Mouse (Mus musculus): ENCODE results near the gene Tagln2. TPM values are rescaled to one million over a fixed set of nuclear protein-coding genes. Genes with fewer than 3 reads are reported as not detected.

Gene Tagln2
- polyA plus RNA-seq, 1 experiment from 2014 or later: 46.6 TPM

DNA sequence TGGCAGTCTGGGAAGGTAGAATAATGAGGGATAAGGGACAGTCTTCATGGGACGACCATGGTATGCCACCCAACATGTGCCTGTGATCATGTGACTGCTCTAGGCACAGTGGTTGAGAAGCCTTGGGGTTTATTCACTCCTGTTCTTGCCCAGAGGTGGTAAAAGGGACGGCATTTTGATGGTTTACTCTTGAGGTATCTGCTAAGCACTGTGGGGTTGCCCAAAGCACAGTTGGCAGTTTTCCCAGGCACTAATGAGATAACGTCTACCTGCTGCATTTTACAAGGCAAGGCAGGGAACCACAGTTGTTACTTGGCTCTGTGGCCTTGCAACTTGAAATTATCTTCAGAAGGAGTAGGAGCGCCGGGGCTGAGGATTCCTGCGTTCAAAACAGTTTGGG is 40.0 kb downstream of the Tagln2 start:
- Histone ChIP-seq H3K27ac (replicated peaks) (no peak overlapping the region), H3K4me2 (replicated peaks) (no peak overlapping the region), H3K9me3 (no peaks in the 10 kb centered on the region), H3K4me1 (peaks cover 10% of the 10 kb centered on the region; the same call in 1 of the 2 replicates), H3K4me3 (no peak overlapping the region), H3K9ac (replicated peaks) (no peak overlapping the region), H3K36me3 (no peaks in the 10 kb centered on the region), H3K27me3 (no peaks in the 10 kb centered on the region)
- 32% methylated on average over 6 of the region's 6 CpGs for WGBS
- ATAC-seq (replicated peaks): peak; percentile 18

DNA sequence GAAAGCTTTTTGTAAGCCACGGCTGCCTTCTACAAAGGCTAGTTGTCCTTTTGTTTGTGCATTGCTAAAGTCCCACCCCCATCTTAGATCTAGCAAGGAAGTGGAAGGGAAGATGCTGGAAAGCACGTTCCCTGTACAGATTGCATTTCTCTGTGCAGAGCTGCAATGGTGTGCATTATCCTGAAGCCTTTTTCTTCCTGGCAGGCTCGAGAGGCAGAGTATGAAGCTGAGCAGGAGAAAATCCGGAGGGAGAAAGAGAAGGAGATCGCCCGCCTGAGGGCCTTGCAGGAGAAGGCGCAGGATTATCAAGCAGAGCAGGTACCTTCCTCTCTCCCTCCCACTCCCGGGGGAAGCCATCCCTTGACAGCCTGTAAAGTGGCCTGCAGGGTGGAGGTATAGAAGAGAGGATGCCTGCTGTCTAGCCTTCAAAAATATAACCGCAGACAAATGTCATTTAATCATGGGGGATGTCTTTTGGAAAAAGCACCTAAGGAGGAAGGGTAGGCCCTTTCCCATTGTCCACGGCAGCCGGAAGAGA is 40.5 kb downstream of the Tagln2 start:
- no peak overlapping the region for H3K4me3 ChIP-seq
- H3K27me3 ChIP-seq: no peaks in the 10 kb centered on the region
- ATAC-seq (replicated peaks): peak; percentile 55; the same call in 1 of the 2 replicates
- H3K4me1 ChIP-seq: peaks cover 10% of the 10 kb centered on the region; the same call in 1 of the 2 replicates
- no peak overlapping the region for H3K9ac ChIP-seq (replicated peaks)
- no peak overlapping the region for H3K4me2 ChIP-seq (replicated peaks)
- no peaks in the 10 kb centered on the region for H3K36me3 ChIP-seq
- 40% methylated on average over 11 of the region's 11 CpGs for WGBS
- H3K27ac ChIP-seq (replicated peaks): no peak overlapping the region
- H3K9me3 ChIP-seq: no peaks in the 10 kb centered on the region

DNA sequence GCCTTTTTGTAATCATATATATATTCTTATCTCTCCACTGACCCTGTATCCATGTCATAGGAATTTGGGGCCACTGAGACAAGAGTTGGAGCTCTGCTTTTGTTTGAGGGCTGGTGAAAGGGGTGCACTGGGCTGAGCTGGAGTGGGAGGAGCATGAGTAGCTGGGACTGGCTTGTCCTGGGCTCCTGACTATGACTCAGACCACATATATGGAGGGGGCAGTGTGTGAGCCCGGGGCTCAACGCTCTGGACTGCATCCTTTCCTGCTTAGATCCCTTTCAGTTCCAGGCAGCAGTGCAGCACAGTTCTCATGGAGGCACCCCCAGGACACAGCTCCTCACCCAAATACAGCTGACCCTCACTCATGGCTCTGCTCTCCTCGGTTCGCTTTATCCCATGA is 46.2 kb downstream of the Tagln2 start:
- Histone ChIP-seq H3K9me3 (no peaks in the 10 kb centered on the region), H3K9ac (replicated peaks) (no peak overlapping the region), H3K36me3 (no peaks in the 10 kb centered on the region), H3K27me3 (no peaks in the 10 kb centered on the region), H3K4me2 (replicated peaks) (no peak overlapping the region), H3K4me1 (peaks cover 19% of the 10 kb centered on the region), H3K4me3 (no peak overlapping the region), H3K27ac (replicated peaks) (no peak overlapping the region)
- 95% methylated on average over 4 of the region's 4 CpGs for WGBS
- ATAC-seq (replicated peaks): no peak

DNA sequence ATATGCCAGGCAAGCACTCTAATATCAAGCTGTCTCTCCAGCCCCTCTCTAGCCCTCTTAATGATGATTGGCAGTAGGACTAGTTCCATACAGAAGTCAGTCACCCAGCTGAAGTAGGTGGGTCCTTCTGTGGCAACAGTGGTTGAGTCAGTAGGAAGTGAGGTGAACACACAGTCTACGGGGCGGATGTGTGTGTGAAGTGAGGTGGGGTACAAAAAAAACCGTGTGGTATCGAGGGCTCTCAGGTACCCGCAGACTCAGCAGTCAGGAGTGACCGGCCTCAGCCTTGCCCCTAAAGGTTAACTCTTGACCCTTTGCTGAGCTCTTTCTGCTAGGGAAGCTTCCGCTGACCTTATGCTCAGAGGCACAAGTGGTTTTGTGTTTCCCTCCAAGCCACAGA is 48.7 kb downstream of the Tagln2 start:
- H3K27ac ChIP-seq (replicated peaks): no peak overlapping the region
- H3K4me1 ChIP-seq: peaks cover 21% of the 10 kb centered on the region
- no peaks in the 10 kb centered on the region for H3K36me3 ChIP-seq
- no peaks in the 10 kb centered on the region for H3K27me3 ChIP-seq
- WGBS: 69% methylated on average over 7 of the region's 7 CpGs
- H3K4me3 ChIP-seq: no peak overlapping the region
- no peaks in the 10 kb centered on the region for H3K9me3 ChIP-seq
- H3K9ac ChIP-seq (replicated peaks): no peak overlapping the region
- ATAC-seq (replicated peaks): no peak
- no peak overlapping the region for H3K4me2 ChIP-seq (replicated peaks)

DNA sequence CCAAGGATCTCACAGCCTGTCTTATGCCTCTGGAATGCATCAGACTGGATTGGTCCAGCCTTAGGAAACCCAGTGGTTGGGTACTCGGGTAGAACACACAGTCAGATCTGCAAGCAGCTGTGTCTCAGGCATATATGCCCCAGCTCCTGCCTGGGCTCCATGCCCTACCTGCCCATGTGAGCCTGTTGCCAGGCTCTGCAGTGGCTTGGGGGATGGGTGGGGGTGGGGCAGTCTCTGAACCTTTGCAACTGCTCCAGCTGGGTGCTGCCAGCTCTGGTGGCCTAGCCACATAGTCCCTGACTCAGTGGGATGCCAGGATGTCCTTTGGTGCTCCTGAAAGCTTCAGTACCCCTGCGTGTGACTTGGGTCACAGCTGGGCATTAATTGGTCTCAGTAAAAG is 49.5 kb downstream of the Tagln2 start:
- no peaks in the 10 kb centered on the region for H3K36me3 ChIP-seq
- no peak for ATAC-seq (replicated peaks)
- H3K27me3 ChIP-seq: no peaks in the 10 kb centered on the region
- peaks cover 21% of the 10 kb centered on the region for H3K4me1 ChIP-seq
- 14% methylated on average over 2 of the region's 2 CpGs for WGBS
- peak overlapping the region; percentile 55; the same call in 1 of the 2 replicates for H3K4me2 ChIP-seq (replicated peaks)
- H3K27ac ChIP-seq (replicated peaks): no peak overlapping the region
- H3K9me3 ChIP-seq: no peaks in the 10 kb centered on the region
- H3K4me3 ChIP-seq: no peak overlapping the region
- H3K9ac ChIP-seq (replicated peaks): no peak overlapping the region

DNA sequence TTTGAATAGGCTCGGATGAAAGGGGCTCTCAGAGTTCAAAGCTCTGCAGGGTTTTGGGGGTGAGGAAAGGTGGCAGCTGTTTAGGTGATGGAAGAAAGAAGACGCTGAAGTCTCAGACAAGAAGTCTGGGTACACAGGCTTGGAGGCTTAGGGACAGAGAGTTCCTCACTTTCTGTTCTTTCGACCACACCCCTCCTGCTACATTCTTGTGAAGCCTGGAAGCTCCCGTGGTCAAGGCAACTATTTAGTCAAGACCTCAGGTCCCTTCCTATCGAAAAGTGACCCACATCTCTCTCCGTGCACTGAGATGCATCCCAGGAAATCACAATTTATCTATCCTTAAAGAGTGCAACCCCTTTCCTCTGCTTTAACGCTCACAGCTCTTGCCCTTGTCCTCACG is 49.9 kb downstream of the Tagln2 start:
- 3% methylated on average over 8 of the region's 8 CpGs for WGBS
- peak overlapping the region; percentile 47; the same call in 1 of the 2 replicates for H3K9ac ChIP-seq (replicated peaks)
- peak overlapping the region; percentile 55 for H3K4me2 ChIP-seq (replicated peaks)
- H3K36me3 ChIP-seq: no peaks in the 10 kb centered on the region
- H3K4me3 ChIP-seq: peak overlapping the region; percentile 44
- H3K4me1 ChIP-seq: peaks cover 21% of the 10 kb centered on the region
- no peaks in the 10 kb centered on the region for H3K9me3 ChIP-seq
- no peak overlapping the region for H3K27ac ChIP-seq (replicated peaks)
- H3K27me3 ChIP-seq: no peaks in the 10 kb centered on the region
- no peak for ATAC-seq (replicated peaks)

DNA sequence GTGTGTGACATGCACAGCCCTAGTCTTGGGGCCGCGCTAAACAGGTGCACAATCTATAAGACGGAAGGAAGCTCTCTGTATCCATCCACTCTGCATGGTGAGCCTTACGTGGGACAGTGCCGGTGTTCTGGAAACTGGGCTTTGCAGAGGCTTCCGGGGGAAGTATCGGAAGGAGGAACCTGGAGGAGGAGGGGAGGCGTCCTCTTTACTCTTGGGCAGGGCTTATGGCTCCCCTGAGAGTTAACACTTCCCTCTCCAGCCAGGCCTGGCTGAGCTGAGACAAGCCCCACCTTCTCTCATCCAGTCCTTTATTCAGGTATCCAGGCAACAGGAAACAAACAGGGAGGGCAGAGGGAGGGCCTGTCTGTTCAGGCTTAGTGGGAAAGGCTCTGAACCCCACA is 50.7 kb downstream of the Tagln2 start:
- WGBS: under 1% methylated on average over 8 of the region's 8 CpGs
- Histone ChIP-seq H3K4me1 (peaks cover 21% of the 10 kb centered on the region), H3K27ac (replicated peaks) (0 out of 2 replicates have a peak overlapping the region, but pooled peaks have one; percentile 1), H3K27me3 (no peaks in the 10 kb centered on the region), H3K4me3 (peak overlapping the region; percentile 44), H3K36me3 (no peaks in the 10 kb centered on the region), H3K9ac (replicated peaks) (peak overlapping the region; percentile 47), H3K4me2 (replicated peaks) (peak overlapping the region; percentile 55), H3K9me3 (no peaks in the 10 kb centered on the region)
- peak; percentile 90 for ATAC-seq (replicated peaks)

DNA sequence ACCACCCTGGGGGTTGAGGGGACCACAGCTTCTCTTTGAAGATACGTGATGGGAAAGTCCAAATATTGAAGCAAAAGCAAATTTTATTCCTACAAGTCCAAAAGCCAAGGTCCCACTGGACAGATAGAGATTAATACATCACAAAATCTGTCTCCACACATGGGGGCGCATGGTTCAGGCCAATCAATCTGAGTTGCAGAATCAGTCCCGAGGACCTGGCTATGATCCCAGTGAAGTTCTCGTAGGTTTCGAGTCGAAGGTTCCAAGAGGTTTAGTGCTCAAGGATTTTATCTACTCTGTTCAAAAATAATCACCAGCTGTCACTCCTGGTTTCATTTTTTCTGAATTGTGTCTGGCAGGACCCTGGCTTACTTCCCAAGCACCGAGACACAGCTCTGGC is 51.2 kb downstream of the Tagln2 start:
- 0 out of 2 replicates have a peak overlapping the region, but pooled peaks have one; percentile 1 for H3K27ac ChIP-seq (replicated peaks)
- WGBS: 32% methylated on average over 7 of the region's 7 CpGs

DNA sequence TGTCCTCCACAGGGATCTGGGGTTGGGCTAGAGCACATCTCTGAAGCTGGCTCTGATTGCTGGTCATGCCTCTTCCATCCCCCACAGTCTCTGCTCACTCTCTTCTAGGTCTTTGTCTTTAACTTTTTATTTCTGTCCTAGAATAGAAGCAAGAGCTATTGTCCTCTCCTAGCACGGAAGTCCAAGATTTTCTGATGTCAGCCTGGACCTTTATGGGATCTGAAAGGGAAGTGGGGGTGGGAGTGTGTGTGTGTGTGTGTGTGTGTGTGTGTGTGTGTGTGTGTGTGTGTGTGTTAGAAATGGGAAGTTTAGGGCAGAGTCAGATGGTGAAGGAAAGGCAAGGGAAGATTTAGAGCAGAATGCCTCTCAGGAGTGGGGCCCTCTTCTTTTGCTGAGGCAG is 52.8 kb downstream of the Tagln2 start:
- H3K36me3 ChIP-seq: no peaks in the 10 kb centered on the region
- peaks cover 21% of the 10 kb centered on the region for H3K4me1 ChIP-seq
- 35% methylated on average over 1 of the region's 1 CpGs for WGBS
- H3K9me3 ChIP-seq: no peaks in the 10 kb centered on the region
- ATAC-seq (replicated peaks): no peak
- no peak overlapping the region for H3K9ac ChIP-seq (replicated peaks)
- no peak overlapping the region for H3K27ac ChIP-seq (replicated peaks)
- no peaks in the 10 kb centered on the region for H3K27me3 ChIP-seq
- H3K4me2 ChIP-seq (replicated peaks): no peak overlapping the region
- H3K4me3 ChIP-seq: no peak overlapping the region

More for the DNA sequence above, 51.2 kb downstream of the Tagln2 start:
- Histone ChIP-seq H3K4me1 (peaks cover 21% of the 10 kb centered on the region), H3K27me3 (no peaks in the 10 kb centered on the region), H3K9me3 (no peaks in the 10 kb centered on the region), H3K4me3 (no peak overlapping the region), H3K4me2 (replicated peaks) (peak overlapping the region; percentile 55), H3K9ac (replicated peaks) (peak overlapping the region; percentile 47; the same call in 1 of the 2 replicates), H3K36me3 (no peaks in the 10 kb centered on the region)
- ATAC-seq (replicated peaks): no peak

DNA sequence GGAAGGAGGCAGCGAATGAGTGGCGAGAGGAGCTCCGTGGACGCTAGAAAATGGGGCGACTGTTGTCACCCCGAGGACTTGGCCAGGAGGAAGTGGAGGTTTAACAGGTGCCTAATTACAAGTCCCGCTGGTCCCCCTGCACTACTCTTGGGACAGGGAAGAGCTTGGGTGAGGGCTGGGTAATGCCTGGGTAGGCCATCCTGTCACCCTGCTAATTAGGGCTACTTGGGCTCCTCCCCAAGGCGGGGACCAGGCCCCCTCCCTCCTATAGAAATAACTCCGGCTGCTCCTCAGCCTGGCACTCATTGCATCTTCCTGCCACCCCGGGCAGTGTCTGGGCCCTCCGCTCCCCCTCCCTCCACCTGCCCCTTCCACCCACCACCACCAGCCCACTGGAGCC is 55.8 kb downstream of the Tagln2 start, which contains the start of gene Vsig8:
Gene Vsig8 (plus strand): TSS at position 301 of the 400 bp plus-strand sequence.
- Histone ChIP-seq H3K9ac (replicated peaks) (no peak within 1 kb of the TSS), H3K4me2 (replicated peaks) (no peak within 1 kb of the TSS), H3K4me1 (peaks cover 6% of the 10 kb centered on the region), H3K27me3 (peaks cover 6% of the 10 kb centered on the region), H3K9me3 (no peaks in the 10 kb centered on the region), H3K27ac (replicated peaks) (no peak within 1 kb of the TSS), H3K4me3 (no peak within 1 kb of the TSS), H3K36me3 (no peaks in the 10 kb centered on the region)
- 77% methylated on average over 11 of the region's 11 CpGs for WGBS
- ATAC-seq (replicated peaks): no peak

Other genes with a start within 250 kb of the Tagln2 start
- 0.09 and 0.10 TPM in 2 replicates for gene Atp1a4, start 241.6 kb upstream of the Tagln2 start, polyA plus RNA-seq (2015; fragmentation: Nextera tagmentation; extraction: Ambion mirVana)
- gene Igsf8, start 238.4 kb upstream of the Tagln2 start, polyA plus RNA-seq (2015; fragmentation: Nextera tagmentation; extraction: Ambion mirVana): 137 and 162 TPM in 2 replicates
- 32.2 and 33.1 TPM in 2 replicates for gene Atp1a2, start 202.0 kb upstream of the Tagln2 start, polyA plus RNA-seq (2015; fragmentation: Nextera tagmentation; extraction: Ambion mirVana)
- gene Kcnj9, start 170.7 kb upstream of the Tagln2 start, polyA plus RNA-seq (2015; fragmentation: Nextera tagmentation; extraction: Ambion mirVana): 3.4 and 3.5 TPM in 2 replicates
- 1.7 and 1.9 TPM in 2 replicates for gene Kcnj10, start 158.8 kb upstream of the Tagln2 start, polyA plus RNA-seq (2015; fragmentation: Nextera tagmentation; extraction: Ambion mirVana)
- 4.7 TPM in 2 replicates for gene Pigm, start 123.5 kb upstream of the Tagln2 start, polyA plus RNA-seq (2015; fragmentation: Nextera tagmentation; extraction: Ambion mirVana)
- not detected in 2 replicates for gene Slamf9, start 24.7 kb upstream of the Tagln2 start, polyA plus RNA-seq (2015; fragmentation: Nextera tagmentation; extraction: Ambion mirVana)
- 74.0 and 78.3 TPM in 2 replicates for gene Igsf9, start 18.3 kb upstream of the Tagln2 start, polyA plus RNA-seq (2015; fragmentation: Nextera tagmentation; extraction: Ambion mirVana)
- gene Cfap45, start 20.8 kb downstream of the Tagln2 start, polyA plus RNA-seq (2015; fragmentation: Nextera tagmentation; extraction: Ambion mirVana): 1.9 and 3.1 TPM in 2 replicates
- 0.14 and 0.20 TPM in 2 replicates for gene Vsig8, start 55.9 kb downstream of the Tagln2 start, polyA plus RNA-seq (2015; fragmentation: Nextera tagmentation; extraction: Ambion mirVana)
- gene Slamf8, start 90.5 kb downstream of the Tagln2 start, polyA plus RNA-seq (2015; fragmentation: Nextera tagmentation; extraction: Ambion mirVana): not detected in 2 replicates
- gene Fcrl6, start 102.5 kb downstream of the Tagln2 start, polyA plus RNA-seq (2015; fragmentation: Nextera tagmentation; extraction: Ambion mirVana): not detected in 2 replicates
- 6.4 TPM in 2 replicates for gene Dusp23, start 132.9 kb downstream of the Tagln2 start, polyA plus RNA-seq (2015; fragmentation: Nextera tagmentation; extraction: Ambion mirVana)
- gene Crp, start 198.0 kb downstream of the Tagln2 start, polyA plus RNA-seq (2015; fragmentation: Nextera tagmentation; extraction: Ambion mirVana): 0.28 TPM in 1 of 2 replicates, not detected in the other